Comparison of ENCODE assay signal across 11 mouse cellular contexts in the genomic region with DNA sequence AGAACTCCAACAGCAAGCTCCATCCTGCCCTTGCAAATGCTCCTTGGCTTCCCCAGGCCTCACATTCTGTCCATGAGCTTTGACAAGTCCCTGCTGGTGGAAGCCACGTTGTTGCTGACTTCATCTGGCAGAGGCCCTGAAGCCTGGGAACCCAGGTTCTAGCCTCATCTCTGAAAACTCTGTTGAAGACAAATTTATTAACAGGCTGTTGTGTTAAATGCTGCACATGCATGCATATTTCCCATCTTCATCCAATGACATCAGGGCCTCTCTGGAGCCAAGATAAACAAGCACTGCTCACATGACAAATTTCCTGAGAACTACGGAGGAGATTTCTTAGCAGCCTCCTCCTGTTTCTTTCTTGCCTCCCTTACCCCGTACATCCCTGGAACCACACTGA.
A peak's percentile ranks its signal among the peaks of the same experiment; 100 is the strongest.
DNase-seq lines count a peak whose midpoint lies in the region; ATAC-seq and TF ChIP-seq lines count a peak whose summit lies in the region.
"Had no signal": no experiment of that assay in that cellular context is flagged by ENCODE, and none has a peak within 500 bp of the region (broad histone marks: within the 10 kb centered on the region; RNA-seq: fewer than 3 reads in every experiment).

No protein-coding gene starts in this region.

- H3K27ac ChIP-seq in intestine, embryonic 14.5 days (ENCODE audit: low read depth), result peak overlapping the region; percentile 34
- no peak overlapping the region for H3K27ac ChIP-seq in intestine, postnatal 0 days (ENCODE audit: low read depth, low read length)
- H3K27ac ChIP-seq in heart, embryonic 11.5 days (ENCODE audit: low read depth, low read length), result peak overlapping the region; percentile 29; the same call in 1 of the 2 replicates
- H3K27ac ChIP-seq: embryonic facial prominence, embryonic 15.5 days; neural tube, embryonic 15.5 days had no signal

- no peak overlapping the region for H3K9ac ChIP-seq in intestine, embryonic 14.5 days (ENCODE audit: low read length)
- no peak overlapping the region for H3K9ac ChIP-seq in intestine, postnatal 0 days (ENCODE audit: low read depth, low read length)
- H3K9ac ChIP-seq in heart, embryonic 11.5 days (ENCODE audit: low read depth, low read length), result no peak overlapping the region
- H3K9ac ChIP-seq: embryonic facial prominence, embryonic 15.5 days; neural tube, embryonic 15.5 days had no signal

- no peak for ATAC-seq in intestine, embryonic 14.5 days (replicated peaks; ENCODE audit: low FRiP score, low TSS enrichment, low read depth)
- ATAC-seq in intestine, postnatal 0 days, result no peak
- no peak for ATAC-seq in heart, embryonic 11.5 days (replicated peaks; ENCODE audit: insufficient number of reproducible peaks, low FRiP score, low TSS enrichment)

- no peaks in the 10 kb centered on the region for H3K9me3 ChIP-seq in intestine, embryonic 14.5 days (ENCODE audit: control insufficient read depth, low read length)
- H3K9me3 ChIP-seq in intestine, postnatal 0 days (ENCODE audit: control insufficient read depth), result no peaks in the 10 kb centered on the region
- no peaks in the 10 kb centered on the region for H3K9me3 ChIP-seq in heart, embryonic 11.5 days (replicated peaks; ENCODE audit: control insufficient read depth, low read length)
- H3K9me3 ChIP-seq: embryonic facial prominence, embryonic 15.5 days; neural tube, embryonic 15.5 days had no signal

- H3K4me3 ChIP-seq in intestine, embryonic 14.5 days (ENCODE audit: low read depth, low read length), result no peak overlapping the region
- no peak overlapping the region for H3K4me3 ChIP-seq in intestine, postnatal 0 days (ENCODE audit: low read depth, low read length)
- H3K4me3 ChIP-seq in heart, embryonic 11.5 days (ENCODE audit: low read depth, low read length), result no peak overlapping the region
- H3K4me3 ChIP-seq: embryonic facial prominence, embryonic 15.5 days; neural tube, embryonic 15.5 days had no signal

- TF ChIP-seq CTCF in intestine, postnatal 0 days (IDR thresholded peaks at IDR 0.05; ENCODE audit: low read depth), result no peak

- DNase-seq in intestine, embryonic 14.5 days (ENCODE audit: low spot score), result no peak
- DNase-seq in kidney, adult 9 months, result peak; percentile 45
- peak; percentile 51 for DNase-seq in lung, postnatal 25 days (ENCODE audit: low spot score)
- no peak for DNase-seq in retina, postnatal 1 day
- DNase-seq in urinary bladder, adult 2 months (ENCODE audit: low spot score), result no peak
- no peak for DNase-seq in layer of hippocampus, adult 9-10 months (ENCODE audit: low spot score)
- DNase-seq: left cerebral cortex, postnatal 4 days had no signal

- H3K27me3 ChIP-seq in intestine, embryonic 14.5 days (replicated peaks; ENCODE audit: control insufficient read depth, insufficient read depth, low read length), result no peaks in the 10 kb centered on the region
- no peaks in the 10 kb centered on the region for H3K27me3 ChIP-seq in intestine, postnatal 0 days (replicated peaks; ENCODE audit: control insufficient read depth, insufficient read depth, low read length)
- no peaks in the 10 kb centered on the region for H3K27me3 ChIP-seq in heart, embryonic 11.5 days (ENCODE audit: control insufficient read depth, insufficient read depth, low read length)
- H3K27me3 ChIP-seq: embryonic facial prominence, embryonic 15.5 days; neural tube, embryonic 15.5 days had no signal

- 22% methylated on average over 3 of the region's 3 CpGs for WGBS in intestine, embryonic 14.5 days
- WGBS in intestine, postnatal 0 days, result 42% methylated on average over 3 of the region's 3 CpGs
- WGBS in heart, embryonic 11.5 days (ENCODE audit: insufficient replicate concordance), result 33% methylated on average over 3 of the region's 3 CpGs

- no peak overlapping the region for H3K4me2 ChIP-seq in intestine, embryonic 14.5 days (ENCODE audit: low read length)
- no peak overlapping the region for H3K4me2 ChIP-seq in intestine, postnatal 0 days (replicated peaks; ENCODE audit: low read depth)
- H3K4me2 ChIP-seq in heart, embryonic 11.5 days, result no peak overlapping the region
- H3K4me2 ChIP-seq: embryonic facial prominence, embryonic 15.5 days; neural tube, embryonic 15.5 days had no signal

- H3K4me1 ChIP-seq in intestine, embryonic 14.5 days (replicated peaks; ENCODE audit: control insufficient read depth, insufficient read depth, low read length), result peaks cover 5% of the 10 kb centered on the region; the same call in 1 of the 2 replicates
- H3K4me1 ChIP-seq in intestine, postnatal 0 days (replicated peaks; ENCODE audit: control insufficient read depth, insufficient read depth, low read length), result no peaks in the 10 kb centered on the region
- peaks cover 15% of the 10 kb centered on the region for H3K4me1 ChIP-seq in heart, embryonic 11.5 days (ENCODE audit: control insufficient read depth, insufficient read depth, low read length)

- no peaks in the 10 kb centered on the region for H3K36me3 ChIP-seq in intestine, embryonic 14.5 days (ENCODE audit: control insufficient read depth, insufficient read depth, low read length)
- H3K36me3 ChIP-seq in intestine, postnatal 0 days (ENCODE audit: control insufficient read depth, insufficient read depth), result no peaks in the 10 kb centered on the region
- no peaks in the 10 kb centered on the region for H3K36me3 ChIP-seq in heart, embryonic 11.5 days (ENCODE audit: control insufficient read depth, insufficient read depth, low read length)
- H3K36me3 ChIP-seq: embryonic facial prominence, embryonic 15.5 days had no signal

Comparison
In these comparisons a context has a peak if more than half of its experiments do, and no peak if none do; other contexts are left out.
1. DNase-seq: peak in kidney, adult 9 months (single experiment) and lung, postnatal 25 days (single experiment); none in intestine, embryonic 14.5 days (single experiment), retina, postnatal 1 day (single experiment), urinary bladder, adult 2 months (single experiment) and layer of hippocampus, adult 9-10 months (single experiment).